Mouse (Mus musculus): ENCODE data around the gene 1110065P20Rik.

The 1110065P20Rik gene

GRCm38 (mm10) chr4:124850933-124851658 is at the start of gene 1110065P20Rik:
Gene 1110065P20Rik (minus strand): TSS chr4:124851196.
- no peak for DNase-seq (ENCODE audit: low read depth, low spot score)

- no peak for DNase-seq (ENCODE audit: low read depth, low spot score)
Measured at GRCm38 (mm10) chr4:124899906-124900305, 48.9 kb upstream of the 1110065P20Rik start.

GRCm38 (mm10) chr4:124898428-124898827 is 47.4 kb upstream of the 1110065P20Rik start:
- DNase-seq (ENCODE audit: low read depth, low spot score) = no peak

GRCm38 (mm10) chr4:124894508-124895428 is 43.8 kb upstream of the 1110065P20Rik start:
- no peak for DNase-seq (ENCODE audit: low read depth, low spot score)

- no peak for DNase-seq (ENCODE audit: low read depth, low spot score)
Measured at GRCm38 (mm10) chr4:124893769-124894168, 42.8 kb upstream of the 1110065P20Rik start.

- DNase-seq (ENCODE audit: low read depth, low spot score) = no peak
Measured at GRCm38 (mm10) chr4:124890831-124891230, 39.8 kb upstream of the 1110065P20Rik start.

GRCm38 (mm10) chr4:124889935-124890334 is 38.9 kb upstream of the 1110065P20Rik start:
- DNase-seq (ENCODE audit: low read depth, low spot score) = no peak

GRCm38 (mm10) chr4:124888702-124889101 is 37.7 kb upstream of the 1110065P20Rik start:
- DNase-seq (ENCODE audit: low read depth, low spot score) = no peak

GRCm38 (mm10) chr4:124882151-124882729 is 31.2 kb upstream of the 1110065P20Rik start:
- no peak for DNase-seq (ENCODE audit: low read depth, low spot score)

- peak; percentile 71 for DNase-seq (ENCODE audit: low read depth, low spot score)
Measured at GRCm38 (mm10) chr4:124881341-124881908, 30.4 kb upstream of the 1110065P20Rik start.

GRCm38 (mm10) chr4:124880599-124880998 is 29.6 kb upstream of the 1110065P20Rik start, which contains the start of gene Epha10:
Gene Epha10 (plus strand): TSS chr4:124880899.
- DNase-seq (ENCODE audit: low read depth, low spot score) = no peak

- DNase-seq (ENCODE audit: low read depth, low spot score) = no peak
Measured at GRCm38 (mm10) chr4:124872719-124873118, 21.7 kb upstream of the 1110065P20Rik start.

GRCm38 (mm10) chr4:124861283-124862188 is 10.5 kb upstream of the 1110065P20Rik start, which contains the start of gene Maneal:
Gene Maneal (minus strand): TSS chr4:124862171.
- DNase-seq (ENCODE audit: low read depth, low spot score) = no peak

GRCm38 (mm10) chr4:124860446-124860845 is 9.4 kb upstream of the 1110065P20Rik start:
- DNase-seq (ENCODE audit: low read depth, low spot score) = peak; percentile 69

- no peak for DNase-seq (ENCODE audit: low read depth, low spot score)
Measured at GRCm38 (mm10) chr4:124858370-124858769, 7.4 kb upstream of the 1110065P20Rik start.

- no peak for DNase-seq (ENCODE audit: low read depth, low spot score)
Measured at GRCm38 (mm10) chr4:124856294-124856693, 5.3 kb upstream of the 1110065P20Rik start.

GRCm38 (mm10) chr4:124850261-124850913 is 609 bp downstream of the 1110065P20Rik start, which contains the start of gene Yrdc:
Gene Yrdc (plus strand): TSS chr4:124850679.
- peak; percentile 92 for DNase-seq (ENCODE audit: low read depth, low spot score)

- no peak for DNase-seq (ENCODE audit: low read depth, low spot score)
Measured at GRCm38 (mm10) chr4:124849631-124850260, 1.2 kb downstream of the 1110065P20Rik start.

- DNase-seq (ENCODE audit: low read depth, low spot score) = peak; percentile 55
Measured at GRCm38 (mm10) chr4:124847573-124847972, 3.4 kb downstream of the 1110065P20Rik start.

All from embryo, embryonic 11.5 days (tissue).